Mouse (Mus musculus): ENCODE data around the gene Ciapin1.

Ciapin1 gene

DNA sequence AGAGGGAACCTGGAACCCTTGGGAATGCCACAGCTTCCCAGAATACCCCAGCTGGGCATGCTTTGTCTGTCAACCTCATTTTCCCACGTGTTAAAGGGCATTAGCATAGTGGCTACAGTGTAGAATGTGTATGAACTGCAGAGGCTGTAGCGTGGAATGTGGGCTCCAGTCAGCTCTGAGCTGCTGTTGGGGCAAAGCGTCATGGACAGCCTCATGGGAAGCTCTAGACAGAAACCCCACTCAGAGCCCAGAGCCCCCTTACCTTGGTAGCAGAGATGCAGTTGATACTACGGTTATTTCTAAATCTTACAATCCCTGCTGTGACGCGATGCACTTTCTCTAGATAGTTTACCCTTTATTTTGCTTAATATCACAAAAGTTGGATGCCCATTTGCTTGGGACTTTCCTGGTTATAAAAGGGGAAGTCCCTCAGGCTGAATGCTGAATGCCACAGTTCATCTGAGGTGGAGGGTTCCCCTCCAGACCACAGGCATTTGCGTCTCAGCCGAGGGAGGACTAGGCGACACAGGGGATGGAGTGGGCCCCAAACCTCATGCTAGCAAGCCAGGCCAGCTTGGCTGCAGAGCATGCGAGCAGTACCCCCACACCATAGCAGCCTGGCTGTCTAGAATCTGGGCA, 59.1 kb downstream of the Ciapin1 start:
- no peak for DNase-seq (ENCODE audit: low spot score)

DNA sequence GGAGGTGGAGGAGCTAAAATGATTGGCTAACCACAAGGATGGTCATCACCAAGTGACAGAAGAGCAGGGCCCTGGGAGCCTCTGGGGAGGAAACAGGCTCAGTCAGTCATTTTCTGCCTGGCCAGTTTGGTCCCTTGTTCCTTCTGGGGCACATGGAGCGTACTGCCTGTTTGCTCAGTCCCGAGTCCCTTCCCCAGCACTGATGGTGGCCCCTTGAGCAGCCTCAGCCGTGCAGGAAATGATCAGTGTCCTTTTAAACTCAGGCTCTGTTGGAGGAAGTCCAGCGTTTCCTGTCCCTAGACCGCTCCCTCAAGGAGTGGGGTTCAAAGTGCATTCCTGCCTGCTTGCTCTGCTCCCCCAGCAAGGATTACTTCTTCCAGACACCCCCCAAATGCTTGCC, 59.7 kb downstream of the Ciapin1 start:
- DNase-seq (ENCODE audit: low spot score) = peak; percentile 70

DNA sequence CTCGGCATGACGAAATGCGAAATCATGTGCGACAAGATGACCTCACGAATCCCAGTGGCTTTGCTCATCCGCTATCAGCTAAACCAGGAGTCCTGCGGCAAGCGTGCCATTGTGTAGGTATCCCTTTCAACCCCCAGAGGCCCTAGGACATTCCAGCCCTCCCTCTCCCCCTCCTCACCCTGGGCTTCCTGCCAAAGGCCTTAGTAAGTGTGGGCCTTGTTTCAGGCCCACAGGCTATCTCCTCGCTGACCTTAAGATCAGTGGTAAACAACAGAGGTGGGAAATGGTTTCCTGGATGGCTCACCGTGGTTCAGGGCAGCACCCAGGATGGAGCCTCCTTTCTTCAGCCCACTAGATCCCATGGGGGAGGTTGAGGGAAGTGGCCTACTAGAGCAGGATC, 60.1 kb downstream of the Ciapin1 start:
- DNase-seq (ENCODE audit: low spot score) = no peak

DNA sequence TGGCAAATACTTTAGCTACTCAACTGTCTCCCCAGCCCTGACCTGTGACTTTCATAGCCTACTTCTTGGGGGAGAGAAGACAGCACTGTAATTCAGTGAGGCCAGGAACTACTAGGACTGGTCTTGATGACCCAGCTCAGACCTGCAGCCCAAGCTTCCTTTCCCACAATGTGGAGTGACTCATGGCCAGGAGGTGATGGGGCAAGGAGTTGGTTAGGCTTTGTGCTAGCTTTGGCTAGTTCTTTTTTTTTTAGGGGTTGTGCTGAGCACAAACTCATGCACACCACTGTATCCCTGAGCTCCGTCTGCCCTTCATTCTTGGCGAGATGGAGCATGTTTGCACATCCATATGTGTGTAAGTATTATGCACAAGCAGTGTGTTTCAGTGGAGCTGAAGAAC, 61.8 kb downstream of the Ciapin1 start:
- no peak for DNase-seq (ENCODE audit: low spot score)

DNA sequence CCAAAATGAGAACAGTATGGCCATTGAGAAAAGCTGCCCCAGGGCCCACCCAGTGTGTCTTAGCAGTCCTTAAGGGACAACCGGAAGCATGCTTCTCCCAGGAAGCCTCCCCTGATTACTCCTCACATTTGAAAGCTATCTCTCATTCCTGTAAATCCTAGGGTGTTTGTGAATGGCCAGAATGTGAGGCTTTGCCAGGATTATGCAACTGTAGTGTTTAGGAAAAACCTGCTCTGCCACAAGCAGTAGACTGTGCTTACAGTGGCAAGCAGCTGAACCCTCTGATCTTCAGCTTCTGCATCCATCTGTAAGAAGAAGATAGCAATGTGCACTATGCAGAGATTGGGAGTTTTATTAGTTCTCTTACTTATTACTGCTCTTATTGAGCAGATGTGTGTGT, 63.6 kb downstream of the Ciapin1 start:
- no peak for DNase-seq (ENCODE audit: low spot score)

DNA sequence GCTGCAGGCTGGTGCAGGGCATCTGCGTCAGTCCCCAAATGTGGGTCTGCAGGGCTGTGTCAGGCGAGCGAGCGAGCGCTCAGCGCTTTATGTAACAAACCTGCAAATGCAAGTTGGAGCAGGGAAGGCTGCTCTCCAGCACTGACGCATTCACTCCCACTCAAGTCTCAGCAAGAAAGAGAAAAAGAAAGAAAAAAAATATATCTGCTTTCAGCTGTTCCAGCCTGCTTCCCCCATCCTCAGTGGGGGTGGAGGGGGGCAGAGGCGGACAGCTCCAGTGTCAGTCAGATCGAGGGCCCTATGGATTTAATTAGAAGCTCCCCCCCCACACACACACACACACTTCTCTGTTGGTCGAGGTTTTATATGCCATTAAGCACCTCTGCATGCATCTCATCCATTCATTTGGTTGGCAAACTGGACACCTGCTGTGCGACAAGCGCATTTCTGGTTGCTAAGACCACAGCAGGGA, 64.4 kb downstream of the Ciapin1 start:
- no peak for DNase-seq (ENCODE audit: low spot score)

DNA sequence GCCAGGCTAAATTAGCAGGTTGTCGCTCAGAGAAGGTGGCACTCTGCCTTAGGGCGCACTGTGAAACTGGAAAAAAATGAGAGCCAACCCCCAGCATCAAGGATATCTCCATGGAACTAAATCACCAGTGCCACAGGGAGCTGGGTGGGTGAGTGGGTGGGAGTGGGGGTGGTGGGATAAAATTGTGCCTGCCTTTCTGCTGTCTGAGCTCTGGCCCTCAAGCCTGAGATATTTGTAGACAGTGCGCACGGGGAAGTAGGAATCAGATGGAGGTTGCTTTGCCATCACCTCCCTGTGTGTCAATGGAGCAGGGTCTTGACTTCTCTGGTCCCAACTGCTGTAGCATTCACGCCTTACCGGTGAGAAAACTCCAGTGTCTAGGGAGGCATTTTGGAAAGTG, 65.1 kb downstream of the Ciapin1 start:
- DNase-seq (ENCODE audit: low spot score) = no peak

DNA sequence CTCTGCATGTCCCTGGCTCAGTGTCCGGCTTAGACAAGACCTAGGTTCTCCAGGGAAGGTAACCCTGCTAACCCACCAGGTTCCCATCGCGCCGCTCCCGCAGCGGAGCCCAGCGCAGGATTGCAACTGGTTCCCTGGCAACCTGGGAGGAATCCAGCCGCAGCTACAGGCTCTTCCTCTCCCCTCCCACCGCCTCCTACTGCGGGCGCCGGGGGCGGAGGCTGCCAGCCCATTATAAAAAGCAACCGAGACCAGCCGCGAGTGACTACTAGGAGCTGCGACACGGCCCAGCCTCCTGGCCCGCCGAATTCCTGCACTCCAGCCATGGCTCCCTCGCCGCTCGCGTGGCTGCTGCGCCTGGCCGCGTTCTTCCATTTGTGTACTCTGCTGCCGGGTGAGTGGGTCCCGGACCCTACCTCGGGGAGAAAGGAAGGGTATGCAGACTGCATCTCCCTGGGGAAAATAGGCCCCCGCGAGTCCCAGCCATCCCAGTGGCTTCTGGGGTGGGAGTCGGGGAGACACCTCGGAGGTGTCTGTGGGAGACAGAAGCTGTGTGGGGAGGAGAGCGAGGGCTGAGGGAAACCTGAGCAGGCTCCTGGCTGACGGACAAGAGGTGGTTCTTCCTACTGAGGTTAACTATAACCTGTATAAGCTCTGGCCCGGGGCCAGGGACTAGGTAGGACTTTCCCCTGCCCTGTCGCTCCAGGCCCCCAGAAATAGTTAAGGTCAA, 66.1 kb downstream of the Ciapin1 start, which contains the start of gene Cx3cl1:
Gene Cx3cl1 (plus strand): TSS at position 69 of the 730 bp plus-strand sequence.
- DNase-seq (ENCODE audit: low spot score) = peak; percentile 74

DNA sequence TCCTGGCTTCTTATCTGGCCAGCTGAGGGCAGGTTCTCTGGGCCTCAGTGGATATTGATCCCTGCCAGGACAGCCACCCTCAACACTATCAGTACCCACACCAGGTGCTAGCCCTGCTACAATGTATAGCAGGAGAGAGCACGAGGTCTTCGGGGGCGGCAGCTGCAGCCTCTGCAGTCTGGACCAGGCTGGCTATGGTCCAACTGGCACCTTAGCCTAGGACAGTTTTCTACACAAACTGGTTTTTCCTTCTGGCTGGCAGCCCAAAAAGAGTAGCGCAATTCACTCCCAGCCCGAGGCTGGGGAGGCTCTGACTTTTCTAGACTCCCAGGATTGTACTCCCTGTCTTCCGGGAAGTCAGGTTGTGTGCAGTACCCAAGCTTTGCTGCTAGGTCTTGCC, 67.2 kb downstream of the Ciapin1 start:
- DNase-seq (ENCODE audit: low spot score) = no peak

Data from yolk sac, embryonic 10.5 days (tissue).